ENCODE assay signal across 8 mouse cellular contexts in genomic region chr3:95027701-95028100, GRCm38 (mm10). TPM values are rescaled to one million over a fixed set of nuclear protein-coding genes. Genes with fewer than 3 reads are reported as not detected.
DNase-seq lines count a peak whose midpoint lies in the region; ATAC-seq and TF ChIP-seq lines count a peak whose summit lies in the region.

No protein-coding gene starts in this region.

- TF ChIP-seq RAD21 in CH12.LX (IDR thresholded peaks at IDR 0.05; ENCODE audit: low read depth, low read length) = no peak

- H3K4me2 ChIP-seq in heart, embryonic 12.5 days = no peak overlapping the region
- no peak overlapping the region for H3K4me2 ChIP-seq in CH12.LX (ENCODE audit: insufficient read depth, low read depth, poor library complexity, severe bottlenecking)
- no peak overlapping the region for H3K4me2 ChIP-seq in intestine, embryonic 15.5 days (replicated peaks)
- H3K4me2 ChIP-seq in liver, postnatal 0 days (ENCODE audit: low read depth, low read length) = no peak overlapping the region

- no peak overlapping the region for H3K9ac ChIP-seq in heart, embryonic 12.5 days
- H3K9ac ChIP-seq in CH12.LX (ENCODE audit: insufficient read depth, low read depth) = no peak overlapping the region
- H3K9ac ChIP-seq in intestine, embryonic 15.5 days = no peak overlapping the region
- H3K9ac ChIP-seq in liver, postnatal 0 days (replicated peaks) = no peak overlapping the region

- H3K9me3 ChIP-seq in heart, embryonic 12.5 days (replicated peaks) = no peaks in the 10 kb centered on the region
- no peaks in the 10 kb centered on the region for H3K9me3 ChIP-seq in heart, embryonic 10.5 days
- no peaks in the 10 kb centered on the region for H3K9me3 ChIP-seq in CH12.LX (replicated peaks; ENCODE audit: low read length)
- no peaks in the 10 kb centered on the region for H3K9me3 ChIP-seq in intestine, embryonic 15.5 days
- no peaks in the 10 kb centered on the region for H3K9me3 ChIP-seq in liver, postnatal 0 days (ENCODE audit: low read length)

- no peak for ATAC-seq in heart, embryonic 12.5 days (ENCODE audit: insufficient number of reproducible peaks, low FRiP score)
- peak; percentile 48 for ATAC-seq in intestine, embryonic 15.5 days
- peak; percentile 48 for ATAC-seq in liver, postnatal 0 days

- H3K36me3 ChIP-seq in heart, embryonic 12.5 days = peaks cover 29% of the 10 kb centered on the region
- peaks cover 34% of the 10 kb centered on the region for H3K36me3 ChIP-seq in heart, embryonic 10.5 days
- H3K36me3 ChIP-seq in CH12.LX (replicated peaks in 1 of 2; ENCODE audit: control insufficient read depth in 1 of 2, insufficient read depth in 1 of 2, low read length in 1 of 2) = peaks cover 27 to 55% of the 10 kb centered on the region in 2 experiments
- H3K36me3 ChIP-seq in intestine, embryonic 15.5 days = peaks cover 12% of the 10 kb centered on the region; the same call in 1 of the 2 replicates
- H3K36me3 ChIP-seq in liver, postnatal 0 days (replicated peaks; ENCODE audit: insufficient read depth, low read length) = peaks cover 23% of the 10 kb centered on the region

- TF ChIP-seq POLR2A in CH12.LX (IDR thresholded peaks at IDR 0.05; ENCODE audit: low read depth, low read length) = no peak

- no peak for TF ChIP-seq EP300 in CH12.LX (IDR thresholded peaks at IDR 0.05; ENCODE audit: low read length)
- no peak for TF ChIP-seq EP300 in liver, postnatal 0 days (IDR thresholded peaks at IDR 0.05; ENCODE audit: low read depth)

- dilution Hi-C loops in CH12.LX (cut with MboI; ENCODE audit: extremely low pct_ligation_motif_present, extremely low pct_unique_long_range_greater_than_20kb, low sequenced_read_pairs) = no loop called here

- no peaks in the 10 kb centered on the region for H3K27me3 ChIP-seq in heart, embryonic 12.5 days (replicated peaks)
- no peaks in the 10 kb centered on the region for H3K27me3 ChIP-seq in heart, embryonic 10.5 days (ENCODE audit: insufficient read depth, poor library complexity, severe bottlenecking)
- no peaks in the 10 kb centered on the region for H3K27me3 ChIP-seq in CH12.LX (replicated peaks)
- H3K27me3 ChIP-seq in intestine, embryonic 15.5 days (replicated peaks) = no peaks in the 10 kb centered on the region
- no peaks in the 10 kb centered on the region for H3K27me3 ChIP-seq in liver, postnatal 0 days (ENCODE audit: insufficient read depth, low read length)

- no peak overlapping the region for H3K4me3 ChIP-seq in heart, embryonic 12.5 days
- no peak overlapping the region for H3K4me3 ChIP-seq in heart, embryonic 10.5 days
- H3K4me3 ChIP-seq in CH12.LX (replicated peaks in 1 of 3; ENCODE audit: low read depth in 2 of 3, low read length in 2 of 3, poor library complexity in 1 of 3) = no peak overlapping the region
- no peak overlapping the region for H3K4me3 ChIP-seq in intestine, embryonic 15.5 days (replicated peaks)
- H3K4me3 ChIP-seq in liver, postnatal 0 days (ENCODE audit: low read depth, low read length) = no peak overlapping the region

- TF ChIP-seq CTCF in CH12.LX (conservative IDR thresholded peaks at IDR 0.05 in 1 of 2, IDR thresholded peaks at IDR 0.05 in 1 of 2; ENCODE audit: low read depth in 2 of 2, low read length in 2 of 2) = no peak
- TF ChIP-seq CTCF in liver, postnatal 0 days (IDR thresholded peaks at IDR 0.05; ENCODE audit: low read depth) = no peak

- H3K4me1 ChIP-seq in heart, embryonic 12.5 days (replicated peaks) = peaks cover 35% of the 10 kb centered on the region
- peaks cover 31% of the 10 kb centered on the region for H3K4me1 ChIP-seq in heart, embryonic 10.5 days
- H3K4me1 ChIP-seq in CH12.LX (ENCODE audit: control insufficient read depth in 1 of 2, insufficient read depth in 2 of 2) = peaks cover 0 to 15% of the 10 kb centered on the region in 2 experiments; a peak in 2 of 4 replicates
- peaks cover 25% of the 10 kb centered on the region for H3K4me1 ChIP-seq in intestine, embryonic 15.5 days (replicated peaks)
- H3K4me1 ChIP-seq in liver, postnatal 0 days (ENCODE audit: insufficient read depth) = peaks cover 8% of the 10 kb centered on the region

- 0 out of 2 replicates have a peak overlapping the region, but pooled peaks have one; percentile 42 for H3K27ac ChIP-seq in heart, embryonic 12.5 days (ENCODE audit: poor library complexity, severe bottlenecking)
- no peak overlapping the region for H3K27ac ChIP-seq in heart, embryonic 10.5 days
- no peak overlapping the region for H3K27ac ChIP-seq in CH12.LX (ENCODE audit: insufficient read depth, low read depth)
- H3K27ac ChIP-seq in intestine, embryonic 15.5 days = peak overlapping the region; percentile 62
- H3K27ac ChIP-seq in liver, postnatal 0 days (ENCODE audit: low read depth) = no peak overlapping the region

- no peak for DNase-seq in heart, embryonic 10.5 days (ENCODE audit: low spot score)
- DNase-seq in CH12.LX (ENCODE audit: extremely low read depth) = peak; percentile 17
- no peak for DNase-seq in liver, postnatal 0 days
- peak; percentile 79 for DNase-seq in telencephalon, adult 2 months (ENCODE audit: low read depth, low spot score)
- DNase-seq in adrenal gland, adult 2 months = no peak
- no peak for DNase-seq in ovary, adult 18-20 months (ENCODE audit: low spot score)

- in situ Hi-C loops in CH12.LX (cut with MboI; ENCODE audit: low pct_ligation_motif_present, low pct_unique_long_range_greater_than_20kb, low sequenced_read_pairs) = no loop called here

- H3K79me2 ChIP-seq in CH12.LX (replicated peaks; ENCODE audit: control insufficient read depth, extremely low read depth, insufficient read depth, poor library complexity, severe bottlenecking) = no peaks in the 10 kb centered on the region

- WGBS in heart, embryonic 12.5 days = 43% methylated on average over 5 of the region's 5 CpGs
- WGBS in heart, embryonic 10.5 days = 49% methylated on average over 5 of the region's 5 CpGs
- 36% methylated on average over 5 of the region's 5 CpGs for WGBS in intestine, embryonic 15.5 days
- 27% methylated on average over 5 of the region's 5 CpGs for WGBS in liver, postnatal 0 days (ENCODE audit: insufficient replicate concordance)

TF ChIP-seq in CH12.LX, 34 proteins besides CTCF, POLR2A, EP300 and RAD21 (continues in another document):
- no peak for TF ChIP-seq CHD1 (IDR thresholded peaks at IDR 0.05; ENCODE audit: low read depth, low read length)
- TF ChIP-seq JUN (IDR thresholded peaks at IDR 0.05; ENCODE audit: insufficient read depth, low read depth, low read length) = no peak
- TF ChIP-seq ELF1 (IDR thresholded peaks at IDR 0.05; ENCODE audit: low read depth, low read length) = no peak
- peak; percentile 38; the same call in 1 of the 2 replicates for TF ChIP-seq MXI1 (IDR thresholded peaks at IDR 0.05; ENCODE audit: low read depth, low read length)
- no peak for TF ChIP-seq UBTF (IDR thresholded peaks at IDR 0.05; ENCODE audit: low read depth, low read length)
- no peak for TF ChIP-seq ZNF384 (IDR thresholded peaks at IDR 0.05; ENCODE audit: low read depth, low read length)
- TF ChIP-seq USF1 (IDR thresholded peaks at IDR 0.05; ENCODE audit: low read depth, low read length) = no peak
- TF ChIP-seq E2F4 (IDR thresholded peaks at IDR 0.05; ENCODE audit: insufficient replicate concordance, low read depth, low read length) = no peak
- TF ChIP-seq MEF2A (IDR thresholded peaks at IDR 0.05; ENCODE audit: borderline replicate concordance, low read depth, low read length) = no peak
- no peak for TF ChIP-seq TCF12 (IDR thresholded peaks at IDR 0.05; ENCODE audit: low read depth, low read length)
- no peak for TF ChIP-seq SMC3 (IDR thresholded peaks at IDR 0.05; ENCODE audit: low read depth, low read length)
- no peak for TF ChIP-seq PAX5 (IDR thresholded peaks at IDR 0.05; ENCODE audit: low read length)
- TF ChIP-seq TBP (conservative IDR thresholded peaks at IDR 0.05; ENCODE audit: low read depth, low read length) = no peak
- peak; percentile 55 for TF ChIP-seq BHLHE40 (IDR thresholded peaks at IDR 0.05; ENCODE audit: low read depth, low read length)
- TF ChIP-seq JUND (conservative IDR thresholded peaks at IDR 0.05; ENCODE audit: low read depth, low read length) = no peak
- peak; percentile 55 for TF ChIP-seq ETS1 (conservative IDR thresholded peaks at IDR 0.05; ENCODE audit: low read depth, low read length)

RNA-seq across cellular contexts. Expression of gene Zfp687, which starts 12.5 kb away (rescaled TPM):
- polyA plus RNA-seq in heart, embryonic 12.5 days (2016; fragmentation: Nextera tagmentation; extraction: Ambion mirVana) = 23.2 and 25.6 TPM in 2 replicates
- 28.1 and 28.2 TPM in 2 replicates for polyA plus RNA-seq in heart, embryonic 10.5 days (2016; fragmentation: Nextera tagmentation; extraction: Ambion mirVana)
- total RNA-seq in CH12.LX (2012; rRNA removed) (10.8 and 11.1 TPM in 2 replicates), CH12.LX (2014; rRNA removed) (3.3 and 4.2 TPM in 2 replicates)
- 12.6 and 13.5 TPM in 2 replicates for polyA plus RNA-seq in CH12.LX (2012; ENCODE audit: insufficient read length, low read depth)
- polyA plus RNA-seq in intestine, embryonic 15.5 days (2015; fragmentation: Nextera tagmentation; extraction: Ambion mirVana) = 17.4 and 19.9 TPM in 2 replicates
- 3.7 and 5.3 TPM in 2 replicates for polyA plus RNA-seq in liver, postnatal 0 days (2015; fragmentation: Nextera tagmentation; extraction: Ambion mirVana)
- 10 to 100 TPM; 26.3 to 29.5 TPM for total RNA-seq in adrenal gland, adult 2 months (2021)
- polyA plus RNA-seq in adrenal gland, adult 2 months (2012; rRNA removed) = 27.9 and 32.0 TPM in 2 replicates

RNA-seq across cellular contexts. Expression of gene Psmd4, which starts 14.7 kb away (rescaled TPM):
- 199 and 214 TPM in 2 replicates for polyA plus RNA-seq in heart, embryonic 12.5 days (2016; fragmentation: Nextera tagmentation; extraction: Ambion mirVana)
- 282 and 332 TPM in 2 replicates for polyA plus RNA-seq in heart, embryonic 10.5 days (2016; fragmentation: Nextera tagmentation; extraction: Ambion mirVana)
- total RNA-seq in CH12.LX (2012; rRNA removed) (258 and 276 TPM in 2 replicates), CH12.LX (2014; rRNA removed) (284 and 305 TPM in 2 replicates)
- 332 and 360 TPM in 2 replicates for polyA plus RNA-seq in CH12.LX (2012; ENCODE audit: insufficient read length, low read depth)
- polyA plus RNA-seq in intestine, embryonic 15.5 days (2015; fragmentation: Nextera tagmentation; extraction: Ambion mirVana) = 205 and 218 TPM in 2 replicates
- 142 and 143 TPM in 2 replicates for polyA plus RNA-seq in liver, postnatal 0 days (2015; fragmentation: Nextera tagmentation; extraction: Ambion mirVana)
- total RNA-seq in adrenal gland, adult 2 months (2021) = 100 to 1,000 TPM; 312 to 335 TPM
- 105 and 114 TPM in 2 replicates for polyA plus RNA-seq in adrenal gland, adult 2 months (2012; rRNA removed)

RNA-seq across cellular contexts. Expression of gene Pi4kb, which starts 53.2 kb away (rescaled TPM):
- polyA plus RNA-seq in heart, embryonic 12.5 days (2016; fragmentation: Nextera tagmentation; extraction: Ambion mirVana) = 18.0 and 20.3 TPM in 2 replicates
- polyA plus RNA-seq in heart, embryonic 10.5 days (2016; fragmentation: Nextera tagmentation; extraction: Ambion mirVana) = 8.4 and 17.3 TPM in 2 replicates
- total RNA-seq in CH12.LX (2012; rRNA removed) = 39.2 and 44.7 TPM in 2 replicates
- 21.2 and 24.0 TPM in 2 replicates for total RNA-seq in CH12.LX (2014; rRNA removed)
- 30.7 and 31.3 TPM in 2 replicates for polyA plus RNA-seq in CH12.LX (2012; ENCODE audit: insufficient read length, low read depth)
- 19.8 and 22.6 TPM in 2 replicates for polyA plus RNA-seq in intestine, embryonic 15.5 days (2015; fragmentation: Nextera tagmentation; extraction: Ambion mirVana)
- polyA plus RNA-seq in liver, postnatal 0 days (2015; fragmentation: Nextera tagmentation; extraction: Ambion mirVana) = 5.4 and 6.5 TPM in 2 replicates
- 10 to 100 TPM; 57.0 to 68.7 TPM for total RNA-seq in adrenal gland, adult 2 months (2021)
- 29.3 and 29.9 TPM in 2 replicates for polyA plus RNA-seq in adrenal gland, adult 2 months (2012; rRNA removed)

Comparison
In these comparisons a context has a peak if more than half of its experiments do, and no peak if none do; other contexts are left out.
1. H3K27ac ChIP-seq: peak in heart, embryonic 12.5 days (single experiment) and intestine, embryonic 15.5 days (single experiment); none in heart, embryonic 10.5 days (single experiment), CH12.LX (single experiment) and liver, postnatal 0 days (single experiment).
2. DNase-seq: peak in CH12.LX (single experiment) and telencephalon, adult 2 months (single experiment); none in heart, embryonic 10.5 days (single experiment), liver, postnatal 0 days (single experiment), adrenal gland, adult 2 months (single experiment) and ovary, adult 18-20 months (single experiment).